Mouse (Mus musculus) ES-E14 (cell line): ENCODE measurements around the gene Pax4.

Experiments
- CHD2 ChIP-seq: IDR thresholded peaks from 2 replicates; pipeline ENCODE4 v1.6.1; 2014; ENCODE audit warnings: mild to moderate bottlenecking, low read depth, low read length, inconsistent platforms
- HCFC1 ChIP-seq: IDR thresholded peaks from 2 replicates; pipeline ENCODE4 v1.6.1; 2012; ENCODE audit warnings: low read length, inconsistent platforms, borderline replicate concordance; ENCODE audit not compliant: insufficient read depth
- MAFK ChIP-seq: IDR thresholded peaks from 2 replicates; pipeline ENCODE4 v1.6.1; 2014; ENCODE audit warnings: mild to moderate bottlenecking, low read depth, low read length, inconsistent platforms; ENCODE audit not compliant: insufficient read depth
- ZC3H11A ChIP-seq: IDR thresholded peaks from 2 replicates; pipeline ENCODE4 v1.6.1; 2012; ENCODE audit warnings: low read depth, mild to moderate bottlenecking, inconsistent platforms, low read length, borderline replicate concordance

GRCm38 (mm10) chr6:28420865-28421264 lies 28.3 kb downstream of the Pax4 start:
- no peak for TF ChIP-seq MAFK
- no peak for TF ChIP-seq CHD2
- TF ChIP-seq HCFC1: no peak
- TF ChIP-seq ZC3H11A: no peak
